Mouse (Mus musculus) brain, adult 10 weeks (tissue): ENCODE results near the gene Gm9758. TPM values are rescaled to one million over a fixed set of nuclear protein-coding genes. Genes with fewer than 3 reads are reported as not detected.

ENCODE experiments used
- polyA plus RNA-seq: library from polyadenylated mRNA; stranded (reverse); fragments of 350-450 nt; fragmentation: Illumina TruSeq; extraction: RNeasy Lipid Tissue Mini Kit (QIAGEN cat#74804); gene quantifications from one replicate; pipeline ENCODE4 v1.2.3, GENCODE M21; 2015; ENCODE audit warnings: low read depth, low replicate concordance

The Gm9758 gene
- polyA plus RNA-seq, result not detected

DNA sequence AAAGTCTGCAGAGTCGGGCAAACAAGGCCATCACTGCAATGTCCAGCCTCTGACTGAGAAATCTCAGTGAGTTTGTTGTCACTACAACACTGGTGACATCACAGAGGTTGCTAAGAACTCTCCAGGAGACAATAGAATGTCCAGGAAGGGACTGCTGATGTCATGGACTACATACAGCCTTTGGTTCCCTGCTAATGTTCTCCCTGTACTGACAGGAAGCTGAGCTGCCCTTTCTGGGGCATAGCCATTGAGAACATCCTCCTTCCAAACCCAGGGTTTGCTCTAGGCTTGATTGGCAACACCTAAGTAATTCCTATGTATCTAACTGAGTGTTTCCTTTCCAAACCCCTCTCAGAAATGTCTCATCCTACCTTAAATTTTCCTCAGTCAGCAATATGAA lies at the start of gene Gm9758:
TSS of gene Gm9758 (minus strand) at position 101 of the 400 bp plus-strand sequence.

DNA sequence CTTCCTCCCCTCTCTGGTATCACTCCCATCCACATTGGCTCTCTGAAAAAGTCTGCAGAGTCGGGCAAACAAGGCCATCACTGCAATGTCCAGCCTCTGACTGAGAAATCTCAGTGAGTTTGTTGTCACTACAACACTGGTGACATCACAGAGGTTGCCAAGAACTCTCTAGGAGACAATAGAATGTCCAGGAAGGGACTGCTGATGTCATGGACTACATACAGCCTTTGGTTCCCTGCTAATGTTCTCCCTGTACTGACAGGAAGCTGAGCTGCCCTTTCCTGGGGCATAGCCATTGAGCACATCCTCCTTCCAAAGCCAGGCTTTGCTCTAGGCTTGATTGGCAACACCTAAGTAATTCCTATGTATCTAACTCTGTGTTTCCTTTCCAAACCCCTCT lies 23.6 kb upstream of the Gm9758 start, which contains the start of gene Speer4e:
TSS of gene Speer4e (minus strand) at position 101 of the 400 bp plus-strand sequence.

Other genes starting within 250 kb of the Gm9758 start
- not detected for gene Speer4e, start 23.5 kb upstream of the Gm9758 start, polyA plus RNA-seq
- not detected for gene Gm10354, start 64.0 kb upstream of the Gm9758 start, polyA plus RNA-seq
- not detected for gene Gm17019, start 118.1 kb upstream of the Gm9758 start, polyA plus RNA-seq